Mouse (Mus musculus): ENCODE results near the gene Lca5.

Gene Lca5

DNA sequence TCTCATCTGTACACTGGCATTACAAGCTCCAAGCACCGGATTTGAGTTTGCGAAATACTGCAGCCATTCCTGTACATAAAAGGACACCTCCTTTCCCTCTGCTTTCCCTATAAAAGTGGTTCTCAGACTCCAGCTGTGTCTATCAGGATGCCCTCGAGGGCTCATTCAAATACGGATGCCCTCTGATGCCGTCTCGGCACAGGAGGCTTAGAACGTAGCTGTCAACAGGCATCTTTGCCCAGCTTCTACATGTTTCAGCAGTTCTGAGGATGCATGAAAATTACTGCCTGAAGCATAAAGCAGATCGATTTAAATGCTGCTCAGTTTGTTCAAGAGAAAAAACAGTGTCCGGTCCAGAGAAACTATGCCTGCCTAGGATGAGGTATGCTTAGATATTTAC is 51.4 kb downstream of the Lca5 start:
- DNase-seq (ENCODE audit: low spot score), result no peak

DNA sequence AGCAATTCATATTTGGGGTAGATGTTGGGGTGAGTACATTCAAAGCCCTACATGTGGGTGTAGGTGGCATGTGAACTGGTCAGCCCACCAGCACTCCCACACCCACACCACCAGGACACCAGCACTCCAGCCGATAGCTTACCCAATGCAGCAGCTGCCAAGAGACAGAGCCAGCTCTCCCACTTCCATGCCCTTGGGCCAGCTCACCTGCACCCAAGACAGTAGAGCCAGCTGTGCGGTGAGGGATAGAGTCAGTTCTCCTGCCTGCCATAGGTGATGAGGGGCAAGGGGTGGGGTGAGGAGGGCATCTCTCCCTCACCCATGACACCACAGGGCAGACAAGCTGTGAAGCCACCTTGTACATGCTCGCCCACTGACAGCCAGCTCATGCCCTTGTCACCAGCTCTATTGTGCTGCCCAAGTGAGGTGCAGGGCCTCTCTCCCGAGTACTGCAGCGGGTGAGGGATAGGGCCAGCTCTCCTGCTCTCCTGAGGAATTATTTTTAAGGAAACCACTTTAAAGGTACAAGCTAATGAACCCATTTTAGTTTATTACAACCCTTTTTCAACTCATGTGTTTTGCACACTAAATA is 54.6 kb downstream of the Lca5 start:
- no peak for DNase-seq (ENCODE audit: low spot score)

DNA sequence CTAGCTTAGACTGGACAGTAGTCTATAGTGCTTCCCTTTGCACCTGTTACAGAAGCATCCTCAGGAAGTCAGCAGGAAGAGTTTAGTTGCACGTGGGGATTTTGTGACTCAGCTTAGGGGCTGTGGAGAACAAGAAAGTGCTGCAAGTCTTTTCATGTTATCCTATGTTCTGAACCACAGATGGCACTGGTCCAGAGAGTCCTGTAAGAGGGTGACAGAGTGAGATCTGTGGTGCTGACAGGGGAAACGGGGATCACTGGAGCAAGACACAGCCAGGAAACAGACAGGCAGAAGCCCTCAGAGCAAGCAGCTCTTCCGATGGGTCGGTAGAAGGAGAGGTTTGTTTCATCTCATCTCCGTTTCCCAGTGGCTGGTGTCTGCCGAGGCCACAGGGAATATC is 55.6 kb downstream of the Lca5 start:
- DNase-seq (ENCODE audit: low spot score), result no peak

DNA sequence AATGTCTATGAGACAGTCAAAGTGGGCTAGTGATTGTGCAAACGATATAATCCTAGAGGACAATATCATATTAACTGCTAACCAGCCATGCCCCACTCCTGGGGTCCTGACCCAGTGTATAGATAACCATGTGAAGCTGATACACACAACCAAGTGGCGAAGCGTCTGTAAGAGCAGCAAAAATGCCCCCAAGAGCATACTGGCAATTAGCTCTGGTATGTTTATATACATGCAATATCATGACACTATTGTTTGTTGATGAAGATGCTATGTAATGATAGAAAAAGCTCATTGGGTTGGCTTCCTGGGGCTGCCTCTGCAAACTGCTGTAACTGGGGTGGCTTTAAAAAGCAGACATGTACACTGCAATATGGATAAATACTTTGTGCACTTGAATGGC is 57.7 kb downstream of the Lca5 start:
- DNase-seq (ENCODE audit: low spot score), result no peak

DNA sequence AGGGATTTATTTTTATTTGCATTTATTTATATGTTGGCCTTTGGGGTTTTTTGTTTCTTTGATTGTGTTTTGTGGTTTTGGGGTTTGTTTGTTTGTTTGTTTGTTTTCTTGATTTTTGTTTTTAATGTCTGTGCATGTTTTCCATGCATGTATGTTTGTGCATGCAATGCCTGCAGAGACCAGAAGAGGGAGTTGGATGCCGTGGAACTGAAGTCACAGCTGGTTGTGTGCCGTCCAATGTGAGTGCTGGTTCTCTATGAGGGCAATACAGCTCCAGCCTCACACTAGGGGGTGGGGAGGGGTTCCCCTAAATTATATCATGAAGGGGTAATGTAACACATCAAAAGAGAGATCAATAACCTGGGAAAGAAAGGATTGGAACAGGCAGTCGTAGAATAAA is 58.2 kb downstream of the Lca5 start:
- DNase-seq (ENCODE audit: low spot score), result no peak

DNA sequence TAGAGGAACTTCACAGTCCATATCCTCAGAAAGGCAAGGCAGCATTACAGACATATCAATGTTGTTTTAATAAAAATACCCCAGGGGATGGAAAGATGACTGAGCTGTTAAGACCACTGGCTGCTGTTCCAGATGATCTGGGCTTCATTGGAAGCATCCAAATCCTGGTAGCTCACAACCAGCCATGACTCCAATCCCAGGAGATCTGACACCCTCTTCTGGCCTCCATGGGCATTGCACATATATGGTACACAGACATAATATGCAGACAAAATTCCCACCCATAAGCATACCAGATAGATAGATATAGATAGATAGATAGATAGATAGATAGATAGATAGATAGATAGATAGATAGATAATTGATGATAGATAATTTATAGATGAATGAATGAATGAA is 59.6 kb downstream of the Lca5 start:
- no peak for DNase-seq (ENCODE audit: low spot score)

DNA sequence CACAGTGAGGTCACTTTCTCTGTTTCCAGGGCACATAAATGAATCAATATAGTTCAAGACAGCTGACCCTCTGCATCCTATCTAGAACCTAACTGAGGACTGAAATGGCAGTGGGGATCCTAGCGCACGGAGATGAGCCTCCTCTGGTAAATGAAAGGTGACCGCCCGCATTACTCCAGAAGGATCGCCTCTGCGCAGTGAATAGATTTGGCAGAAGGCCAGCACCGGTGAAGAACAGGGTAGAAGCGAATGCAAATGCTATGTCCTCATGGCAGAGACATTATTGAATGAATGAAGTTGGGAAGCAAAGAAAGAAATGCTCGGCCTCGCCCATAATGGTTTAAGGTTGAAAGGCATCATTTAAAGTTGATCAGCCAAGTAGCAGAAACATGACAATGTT is 61.3 kb downstream of the Lca5 start:
- no peak for DNase-seq (ENCODE audit: low spot score)

DNA sequence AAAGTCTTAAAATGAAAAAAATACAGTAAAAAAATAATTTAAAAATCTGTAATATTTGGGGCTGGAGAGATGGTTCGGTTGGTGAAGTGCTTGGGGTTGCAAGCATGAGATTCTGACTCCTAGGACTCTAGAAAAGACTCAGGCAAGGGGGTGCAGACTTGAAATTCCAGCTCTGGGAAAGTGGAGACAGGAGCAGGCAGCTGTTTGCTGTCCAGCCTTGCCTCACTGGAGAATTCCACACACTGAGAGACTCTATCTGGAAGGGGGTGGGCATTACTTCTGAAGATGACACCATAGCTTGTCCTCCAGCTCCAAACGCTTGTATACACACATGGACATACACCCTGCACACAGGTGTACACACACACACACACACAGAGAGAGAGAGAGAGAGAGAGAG is 63.8 kb downstream of the Lca5 start:
- no peak for DNase-seq (ENCODE audit: low spot score)

DNA sequence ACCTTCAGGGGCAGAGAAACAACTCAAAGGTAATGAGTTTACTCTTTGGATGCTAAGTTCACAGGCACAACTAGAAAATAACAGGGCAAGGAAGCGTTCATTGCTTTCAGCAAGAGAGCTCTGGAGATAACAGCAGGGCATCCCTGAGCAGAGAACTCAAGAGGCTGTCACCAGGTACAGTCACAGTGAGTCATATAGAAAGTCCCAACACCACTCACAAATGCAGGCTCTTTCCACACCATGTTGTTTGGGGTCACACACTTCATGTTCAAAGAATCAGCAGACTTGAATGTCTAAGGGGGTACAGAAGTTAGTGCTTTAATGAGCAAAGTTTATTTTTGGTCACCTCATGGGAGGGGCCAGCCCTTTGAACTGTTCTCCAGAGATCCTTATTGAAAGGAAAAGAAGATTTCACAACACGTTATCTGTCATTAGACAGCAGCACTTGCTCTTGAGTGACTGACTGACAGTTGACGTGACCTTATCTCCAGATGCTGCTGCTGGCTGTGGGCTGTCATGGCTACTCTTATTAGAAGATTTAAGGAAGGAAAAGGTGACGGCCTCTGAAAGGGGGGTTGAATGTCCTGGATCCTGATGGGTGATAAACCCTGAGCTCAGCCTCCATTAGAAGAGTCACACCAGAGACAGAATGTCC is 65.3 kb downstream of the Lca5 start:
- DNase-seq (ENCODE audit: low spot score), result no peak

DNA sequence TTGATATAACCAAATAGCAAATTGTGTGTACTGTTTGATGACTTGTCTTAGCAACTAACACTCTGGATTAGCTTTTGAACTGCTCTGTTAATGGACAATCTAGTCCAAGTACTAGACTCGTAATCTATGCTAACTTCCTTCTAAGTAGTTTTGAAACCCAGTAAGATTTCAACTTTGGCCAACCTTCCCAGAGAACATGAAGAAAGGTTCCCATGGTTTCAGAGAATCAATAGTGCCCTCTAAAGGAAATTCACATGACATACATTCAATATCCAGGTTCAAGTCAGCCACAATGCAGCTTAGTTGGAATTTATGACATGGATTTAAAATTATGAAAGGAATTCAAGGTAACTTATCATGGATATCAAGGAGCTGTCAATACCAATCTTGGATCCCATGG is 70.0 kb downstream of the Lca5 start:
- no peak for DNase-seq (ENCODE audit: low spot score)

DNA sequence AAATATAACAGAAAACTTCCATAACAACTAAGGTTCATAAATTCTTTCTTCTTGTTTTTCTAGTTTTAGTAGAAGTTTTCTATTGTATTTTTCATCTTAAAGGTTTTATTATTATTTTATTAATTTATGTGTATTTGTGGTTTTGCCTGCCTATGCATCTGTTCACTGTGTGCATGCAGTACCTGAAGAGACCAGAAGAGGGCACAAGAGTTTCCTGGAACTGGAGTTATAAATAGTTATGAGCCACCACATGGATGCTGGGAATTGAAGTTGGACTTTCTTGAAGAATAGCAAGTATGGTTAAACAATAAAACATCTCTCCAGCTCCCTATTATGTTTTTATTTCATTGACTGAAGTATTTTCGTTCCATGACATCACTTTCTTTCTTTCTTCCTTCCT is 72.7 kb downstream of the Lca5 start:
- peak; percentile 22 for DNase-seq (ENCODE audit: low spot score)

DNA sequence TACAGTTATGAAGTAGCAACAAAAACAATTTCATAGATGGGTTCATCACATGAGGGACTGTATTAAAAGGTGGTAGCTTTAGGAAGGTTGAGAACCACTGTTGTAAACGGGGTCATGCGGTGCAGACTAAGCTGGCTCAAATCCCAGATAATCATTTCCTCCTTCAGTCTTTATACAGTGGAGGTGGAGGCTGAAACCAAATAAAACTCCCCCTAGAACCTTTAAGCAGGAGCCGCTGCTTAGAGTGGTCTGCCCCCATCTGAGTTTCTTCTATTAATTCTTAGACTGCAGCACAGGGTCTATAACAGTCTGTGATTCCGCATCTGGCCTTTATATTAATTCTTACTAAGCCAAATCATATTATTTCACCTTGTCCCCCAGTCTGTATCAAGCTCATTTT is 85.1 kb downstream of the Lca5 start:
- DNase-seq (ENCODE audit: low spot score), result no peak

DNA sequence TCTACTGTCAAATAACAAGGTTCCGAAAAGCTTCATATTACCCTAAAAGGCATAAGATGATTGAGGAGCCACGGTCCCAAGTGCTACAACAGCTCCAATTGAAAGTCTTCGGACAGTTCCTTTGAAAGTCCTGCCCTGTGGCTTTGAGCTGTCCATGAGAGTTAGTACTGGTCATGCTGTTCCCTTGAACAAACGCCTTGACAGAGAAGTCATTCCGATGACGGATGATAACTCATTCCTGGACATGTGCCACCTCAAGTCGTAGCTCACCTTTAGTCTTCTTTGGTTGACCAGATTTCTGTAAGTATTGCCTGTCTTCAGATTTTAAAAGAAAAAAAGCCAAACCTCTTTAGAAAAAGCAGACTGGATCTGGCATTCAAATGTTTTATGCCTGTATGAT is 87.6 kb downstream of the Lca5 start:
- DNase-seq (ENCODE audit: low spot score), result no peak

DNA sequence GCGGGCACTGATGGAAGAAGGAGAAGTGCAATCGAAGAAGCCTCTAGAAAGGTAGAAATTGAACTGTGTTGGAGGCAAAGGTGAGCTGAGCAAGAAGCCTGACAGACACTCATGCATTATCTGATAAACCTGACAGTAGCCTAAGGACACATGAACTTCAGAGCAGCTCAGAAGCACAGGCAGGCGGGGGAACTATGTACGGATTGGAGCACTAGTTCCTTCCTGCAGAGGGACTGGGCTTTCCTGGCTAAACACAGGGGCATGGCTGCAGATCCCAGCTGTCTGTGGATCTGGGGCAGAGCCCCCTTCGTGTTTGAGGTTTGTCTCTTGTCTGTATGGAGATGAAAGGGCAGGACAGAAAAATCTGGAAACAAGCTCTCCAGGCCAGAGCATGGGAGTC is 89.8 kb downstream of the Lca5 start:
- DNase-seq (ENCODE audit: low spot score), result no peak

DNA sequence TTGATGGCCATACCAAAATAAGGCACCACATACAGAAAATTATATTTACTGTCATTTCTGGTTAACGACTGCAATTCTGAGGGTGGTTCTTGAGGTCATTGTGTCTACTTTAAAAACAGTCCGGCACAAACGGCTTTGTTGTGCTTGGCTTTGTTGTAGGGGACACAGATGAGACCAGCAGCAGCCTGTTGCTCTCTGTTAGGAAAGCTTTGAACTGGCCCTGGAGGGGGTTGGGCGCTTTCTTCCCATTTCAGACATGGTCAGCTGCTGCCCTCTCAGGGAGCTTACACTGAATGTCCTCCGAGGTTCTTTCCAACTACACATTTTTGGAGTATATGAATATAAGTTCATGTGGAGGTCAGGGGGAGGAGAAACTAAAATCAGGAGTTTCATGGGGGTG is 90.3 kb downstream of the Lca5 start:
- DNase-seq (ENCODE audit: low spot score), result peak; percentile 25

DNA sequence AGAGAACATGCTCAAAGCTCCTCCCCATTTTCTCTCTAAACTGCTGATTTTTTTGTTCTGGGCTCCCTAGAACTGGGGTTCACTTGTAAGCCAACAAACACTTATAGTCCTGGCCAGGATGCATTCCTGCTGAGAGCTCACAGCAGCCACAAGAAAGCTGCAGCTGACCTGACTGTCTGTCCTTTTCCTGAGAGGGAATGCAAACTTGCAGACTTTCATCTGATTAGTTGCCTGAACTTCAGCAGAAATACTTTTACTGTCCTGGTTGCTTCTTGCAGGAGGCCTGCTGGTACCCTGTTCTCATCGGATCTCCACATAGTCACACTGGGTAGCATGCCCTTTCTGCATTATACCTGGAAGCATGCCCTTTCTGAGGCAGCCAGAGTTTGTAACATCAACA is 91.0 kb downstream of the Lca5 start:
- DNase-seq (ENCODE audit: low spot score), result no peak

DNA sequence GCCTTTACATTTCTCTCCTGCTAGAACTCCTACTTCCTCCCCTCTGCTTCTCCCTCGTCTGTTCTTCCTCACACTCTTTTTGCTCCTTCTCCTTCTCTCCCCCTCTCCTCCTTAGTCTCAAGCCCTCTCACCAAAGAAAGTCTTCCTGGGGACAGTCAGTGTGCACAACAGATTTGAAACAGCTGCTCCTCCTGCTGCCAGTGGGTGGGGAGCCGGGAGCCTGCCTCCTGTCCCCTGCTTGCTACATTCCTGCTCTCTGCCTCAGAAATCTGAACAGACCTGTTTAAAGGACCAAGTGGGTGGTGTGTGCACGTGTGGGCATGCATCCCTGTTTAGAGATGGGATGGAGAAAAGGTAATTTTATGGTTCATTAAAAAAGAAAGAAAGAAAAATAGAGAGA is 91.4 kb downstream of the Lca5 start:
- no peak for DNase-seq (ENCODE audit: low spot score)

DNA sequence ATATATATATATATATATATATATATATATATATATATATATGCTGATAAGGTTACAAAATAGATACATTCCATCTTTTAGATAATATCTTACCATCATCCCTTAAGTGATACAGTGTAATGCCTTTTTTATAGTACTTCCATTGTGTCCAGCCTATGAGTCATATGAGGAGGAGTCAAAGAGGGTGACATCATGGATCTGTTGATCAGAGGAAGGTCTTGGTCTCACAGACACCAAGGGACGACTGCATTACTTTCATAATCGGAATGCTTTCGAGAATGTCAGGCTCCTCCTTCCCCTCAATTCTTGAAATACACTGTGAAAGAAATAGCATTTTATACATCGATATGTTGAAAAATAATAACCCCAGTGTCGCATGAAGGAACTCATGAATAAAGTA is 93.4 kb downstream of the Lca5 start:
- DNase-seq (ENCODE audit: low spot score), result no peak

DNA sequence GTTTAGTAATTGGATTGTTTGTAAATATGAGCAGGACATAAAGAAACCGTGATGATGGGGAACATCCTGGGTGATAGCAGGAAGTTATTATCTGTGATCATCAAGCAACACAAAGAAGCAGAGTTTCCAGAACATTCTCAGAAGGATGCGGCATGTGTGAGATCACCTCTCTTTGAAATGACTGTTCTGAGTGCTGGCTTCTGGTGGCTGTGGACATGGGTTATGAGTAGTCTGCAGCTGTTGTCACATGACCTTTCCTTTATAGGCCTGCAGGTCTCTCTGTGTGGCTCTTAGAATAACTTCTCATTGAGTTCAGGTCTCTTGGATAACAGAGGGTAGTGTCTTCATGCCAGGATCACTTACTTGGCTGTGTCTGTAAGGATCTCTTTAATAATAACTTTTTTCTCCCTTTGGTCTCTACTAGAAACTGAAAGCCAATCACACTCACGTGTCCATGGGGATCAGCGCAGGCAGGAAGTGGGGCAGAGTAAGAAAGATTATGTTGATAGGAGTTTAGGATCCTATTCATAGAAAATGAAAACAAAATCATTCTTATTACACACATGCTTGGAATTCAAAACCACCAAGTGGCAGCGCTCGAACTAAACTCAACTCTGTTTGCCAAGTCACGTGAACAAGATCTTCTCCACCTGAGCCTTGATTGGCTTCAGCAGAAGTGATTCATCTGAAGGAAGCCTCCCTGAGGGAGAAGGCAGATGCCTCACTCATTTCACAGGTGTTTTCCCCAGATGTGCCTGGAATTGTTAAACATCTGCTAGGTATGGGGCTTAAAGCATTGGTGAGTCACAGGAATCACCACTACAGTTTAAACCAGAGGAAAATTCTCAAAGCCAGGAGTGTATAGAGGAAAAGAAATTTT is 98.2 kb downstream of the Lca5 start:
- no peak for DNase-seq (ENCODE audit: low spot score)

Data from testis, postnatal 14 days (tissue).